Mouse (Mus musculus) MEL (cell line): ENCODE data around the gene Trir.

Source experiments
- POLR2AphosphoS2 ChIP-seq: IDR thresholded peaks from 2 replicates; pipeline ENCODE4 v1.6.1; 2011; ENCODE audit warnings: low read length, improper control_type of control experiment
- RCOR1 ChIP-seq: IDR thresholded peaks from 2 replicates; pipeline ENCODE4 v1.6.1; 2012; ENCODE audit warnings: low read depth, mild to moderate bottlenecking, inconsistent platforms, low read length, improper control_type of control experiment

- TF ChIP-seq RCOR1: no peak
- TF ChIP-seq POLR2AphosphoS2: no peak
Measured at GRCm38 (mm10) chr8:85037366-85037680, 10.7 kb downstream of the Trir start.
